Mouse (Mus musculus) forebrain, embryonic 16.5 days (tissue): ENCODE measurements around the gene Ankrd13d. TPM values are rescaled to one million over a fixed set of nuclear protein-coding genes. Genes with fewer than 3 reads are reported as not detected.

ENCODE experiments used
- ATAC-seq: fragments of 200-750 bp; cut with Nextera tagmentation; 2 replicates; pipeline ENCODE4 v1.8.0; 2017; ENCODE audit warnings: mild to moderate bottlenecking, moderate library complexity
- H3K27ac ChIP-seq: fragments of 300-500 bp; sonication (generic); 2 replicates; pipeline ENCODE4 v1.5.1; 2014; ENCODE audit warnings: low read length, control low read depth
- H3K27me3 ChIP-seq: fragments of 300-500 bp; sonication (generic); replicated peaks from 2 replicates; pipeline ENCODE4 v1.6.1; 2014; ENCODE audit warnings: low read length; ENCODE audit not compliant: control insufficient read depth, insufficient read depth
- H3K36me3 ChIP-seq: fragments of 300-500 bp; sonication (generic); 2 replicates; pipeline ENCODE4 v1.6.1; 2014; ENCODE audit not compliant: control insufficient read depth, insufficient read depth
- H3K4me1 ChIP-seq: fragments of 300-500 bp; sonication (generic); replicated peaks from 2 replicates; pipeline ENCODE4 v1.6.1; 2014; ENCODE audit warnings: low read length; ENCODE audit not compliant: control insufficient read depth, insufficient read depth
- H3K4me2 ChIP-seq: fragments of 300-500 bp; sonication (generic); 2 replicates; pipeline ENCODE4 v1.6.1; 2014; ENCODE audit warnings: mild to moderate bottlenecking, low read length, control low read depth
- H3K4me3 ChIP-seq: fragments of 300-500 bp; sonication (generic); replicated peaks from 2 replicates; pipeline ENCODE4 v1.5.1; 2014; ENCODE audit warnings: mild to moderate bottlenecking, low read length, control low read depth
- H3K9ac ChIP-seq: fragments of 300-500 bp; sonication (generic); replicated peaks from 2 replicates; pipeline ENCODE4 v1.6.1; 2014; ENCODE audit warnings: low read depth, low read length, control low read depth
- H3K9me3 ChIP-seq: fragments of 300-500 bp; sonication (generic); 2 replicates; pipeline ENCODE4 v1.6.1; 2016; ENCODE audit warnings: low read length; ENCODE audit not compliant: control insufficient read depth
- WGBS: fragments of 180-500 bp; shearing (Covaris S2); extraction: QIAGEN DNeasy Blood & Tissue Kit; methylation state at CpG from one replicate; pipeline ENCODE4 v1.1.7; 2014; 5-methylcytosine and 5-hydroxymethylcytosine counted together
- polyA plus RNA-seq: library from polyadenylated mRNA; unstranded; fragments of >200 nt; fragmentation: Nextera tagmentation; extraction: Ambion mirVana; gene quantifications from 2 replicates; pipeline ENCODE4 v1.2.1, GENCODE M21; 2015

Gene Ankrd13d
- polyA plus RNA-seq, 1 experiment from 2014 or later: 38.6 TPM

GRCm38 (mm10) chr19:4303640-4303995 lies 20.7 kb upstream of the Ankrd13d start:
- no peak overlapping the region for H3K27ac ChIP-seq
- ATAC-seq: no peak
- H3K27me3 ChIP-seq: no peaks in the 10 kb centered on the region
- H3K4me2 ChIP-seq: no peak overlapping the region
- H3K9me3 ChIP-seq: no peaks in the 10 kb centered on the region
- WGBS: 84% methylated on average over 5 of the region's 5 CpGs
- H3K4me1 ChIP-seq: peaks cover 63% of the 10 kb centered on the region
- H3K4me3 ChIP-seq: no peak overlapping the region
- H3K36me3 ChIP-seq: no peaks in the 10 kb centered on the region
- H3K9ac ChIP-seq: no peak overlapping the region

DNA sequence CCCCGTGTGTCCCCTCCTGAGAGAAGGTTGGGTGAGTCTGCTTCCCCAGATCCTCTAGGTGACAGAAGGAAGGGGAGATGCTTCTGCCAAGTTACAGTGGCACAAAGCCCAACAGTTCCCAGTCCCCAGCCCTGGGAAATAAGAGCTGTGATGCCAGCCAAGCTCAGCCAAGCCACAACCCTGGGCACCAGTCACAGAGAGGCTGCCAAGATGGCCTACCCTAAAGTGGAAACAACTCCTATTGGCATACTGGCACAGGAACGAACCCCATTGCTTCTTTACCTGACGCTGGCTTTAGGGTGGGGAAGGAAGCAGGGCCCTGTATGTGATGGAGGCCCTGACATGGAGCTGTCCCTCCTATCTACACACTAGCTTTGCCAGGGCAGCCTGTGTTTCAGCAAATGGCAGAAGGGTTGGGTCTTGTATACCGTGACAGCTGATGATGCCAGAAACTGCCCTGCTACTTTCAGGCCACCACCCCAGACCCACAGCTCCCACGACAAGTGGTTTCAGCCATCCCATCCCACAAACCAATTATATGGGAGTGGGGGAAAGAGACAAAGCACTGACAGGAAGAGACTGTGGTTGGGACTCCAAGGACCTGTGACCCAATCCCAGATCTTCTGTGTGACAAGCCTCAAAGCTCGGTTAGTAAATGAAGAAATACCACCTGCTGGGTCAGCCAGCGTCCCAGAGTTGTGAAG lies 20.2 kb upstream of the Ankrd13d start:
- 60% methylated on average over 7 of the region's 7 CpGs for WGBS
- Histone ChIP-seq H3K9ac (no peak overlapping the region), H3K36me3 (no peaks in the 10 kb centered on the region), H3K27me3 (no peaks in the 10 kb centered on the region), H3K4me3 (no peak overlapping the region), H3K9me3 (no peaks in the 10 kb centered on the region), H3K27ac (no peak overlapping the region; the same call in 1 of the 2 replicates), H3K4me1 (peaks cover 63% of the 10 kb centered on the region), H3K4me2 (0 out of 2 replicates have a peak overlapping the region, but pooled peaks have one; percentile 9)
- ATAC-seq: 0 out of 2 replicates have a peak, but pooled peaks have one; percentile 5

GRCm38 (mm10) chr19:4301735-4302651 lies 19.1 kb upstream of the Ankrd13d start:
- H3K9me3 ChIP-seq: no peaks in the 10 kb centered on the region
- no peaks in the 10 kb centered on the region for H3K27me3 ChIP-seq
- ATAC-seq: no peak
- peaks cover 62% of the 10 kb centered on the region for H3K4me1 ChIP-seq
- WGBS: 39% methylated on average over 21 of the region's 21 CpGs
- no peak overlapping the region for H3K4me3 ChIP-seq
- H3K9ac ChIP-seq: 0 out of 2 replicates have a peak overlapping the region, but pooled peaks have one; percentile 12
- H3K36me3 ChIP-seq: no peaks in the 10 kb centered on the region
- H3K4me2 ChIP-seq: peak overlapping the region; percentile 8
- H3K27ac ChIP-seq: peak overlapping the region; percentile 38; the same call in 1 of the 2 replicates

DNA sequence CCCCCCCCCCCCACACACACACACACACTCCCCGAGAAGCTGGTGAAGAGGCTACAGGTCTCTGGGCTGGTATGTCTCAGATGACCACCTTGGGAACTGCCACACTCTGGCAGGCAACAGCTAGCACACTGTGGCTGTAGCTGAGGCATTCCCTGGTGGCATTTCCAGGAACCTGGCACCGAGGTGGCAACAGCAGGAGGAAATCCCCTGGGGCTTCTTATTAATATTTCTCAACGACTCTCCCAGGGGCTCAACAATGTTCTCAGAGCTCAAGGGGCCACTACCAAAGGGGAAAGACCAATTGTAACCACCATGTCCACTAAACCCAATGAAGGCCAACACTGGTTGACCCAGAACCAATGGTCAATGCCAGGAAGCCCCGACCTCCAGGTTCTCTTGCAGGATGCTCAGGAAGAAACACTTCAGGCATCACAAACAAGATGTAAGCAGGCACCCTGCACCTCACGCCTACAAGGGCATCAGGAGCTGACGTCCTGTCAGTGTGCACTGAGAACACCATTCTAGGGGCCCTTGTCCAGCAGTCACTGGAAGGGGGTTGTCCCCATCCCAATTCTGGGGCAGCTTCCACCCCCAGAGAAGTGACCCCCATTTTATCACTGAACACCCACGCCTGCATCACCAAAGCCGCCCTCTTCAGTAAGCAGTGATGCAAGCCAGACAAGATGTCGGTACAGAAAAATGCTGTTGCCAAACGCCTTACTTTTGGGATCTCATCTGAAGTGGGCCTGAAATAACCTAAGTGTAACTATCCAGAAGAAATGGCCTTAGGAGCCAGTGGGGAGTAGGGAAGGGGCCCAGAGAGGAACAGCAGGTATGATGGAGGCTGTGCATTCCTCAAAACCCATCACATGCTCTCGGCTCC lies 18.2 kb upstream of the Ankrd13d start:
- Histone ChIP-seq H3K4me1 (peaks cover 55% of the 10 kb centered on the region), H3K27me3 (no peaks in the 10 kb centered on the region), H3K4me3 (no peak overlapping the region), H3K36me3 (no peaks in the 10 kb centered on the region), H3K4me2 (no peak overlapping the region), H3K9ac (no peak overlapping the region), H3K27ac (peak overlapping the region; percentile 38; the same call in 1 of the 2 replicates), H3K9me3 (no peaks in the 10 kb centered on the region)
- ATAC-seq: no peak
- 71% methylated on average over 11 of the region's 11 CpGs for WGBS

DNA sequence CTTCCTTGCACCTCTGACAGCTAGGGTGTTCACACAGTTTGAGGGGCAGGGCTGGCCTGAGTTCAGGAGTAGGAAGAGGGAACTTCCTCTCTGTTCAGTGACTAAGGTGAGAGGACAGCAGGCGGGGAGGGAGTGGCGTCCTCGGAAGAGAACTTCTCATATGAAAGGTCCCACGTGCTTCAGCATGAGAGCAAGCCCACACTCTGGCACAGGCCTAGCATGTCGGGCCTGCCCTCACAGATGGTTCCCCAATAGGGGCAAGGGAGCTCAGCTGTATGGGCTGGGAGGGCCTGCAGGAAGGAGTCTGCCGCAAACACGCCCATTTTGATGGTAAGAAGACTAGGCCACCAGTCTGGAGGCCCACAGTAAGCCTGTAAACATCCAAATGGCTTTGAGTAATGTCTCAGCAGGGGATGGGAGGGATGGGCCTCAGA lies 17.4 kb upstream of the Ankrd13d start:
- WGBS: 47% methylated on average over 7 of the region's 7 CpGs
- ATAC-seq: no peak
- H3K4me1 ChIP-seq: peaks cover 54% of the 10 kb centered on the region

DNA sequence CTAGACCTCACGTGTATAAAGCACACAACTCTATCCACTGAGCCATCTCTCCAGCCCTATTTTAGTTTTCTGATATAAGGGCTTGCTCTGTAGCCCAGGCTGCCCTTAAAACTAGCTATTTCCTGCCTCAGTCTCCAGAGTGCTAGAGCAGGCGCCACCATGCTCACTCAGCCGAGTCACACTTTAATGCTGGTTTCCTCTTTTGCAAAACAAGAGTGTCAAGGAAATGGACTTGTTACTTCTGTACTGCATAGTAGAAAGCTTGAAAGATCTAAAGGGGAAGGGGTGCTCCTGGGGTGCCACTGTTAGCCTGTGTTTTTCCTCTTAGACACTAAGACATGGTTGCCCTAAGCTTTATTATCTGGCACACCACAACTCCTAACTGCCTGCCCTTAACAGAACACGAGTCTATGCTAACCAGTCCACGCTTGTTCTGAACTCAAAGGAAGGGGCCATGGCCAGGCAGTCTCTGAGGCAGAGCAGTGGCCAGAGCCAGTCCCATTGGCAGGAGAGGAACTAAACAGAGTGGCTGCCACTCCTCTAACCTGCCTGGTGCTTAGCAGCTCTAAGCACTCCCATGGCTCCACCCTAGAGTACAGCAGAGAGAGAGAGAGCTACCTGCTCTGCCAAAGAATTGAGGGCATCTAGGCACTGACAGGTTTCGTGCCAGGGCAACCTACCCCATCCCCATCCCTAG lies 16.8 kb upstream of the Ankrd13d start:
- Histone ChIP-seq H3K4me3 (no peak overlapping the region), H3K9me3 (no peaks in the 10 kb centered on the region), H3K27me3 (no peaks in the 10 kb centered on the region), H3K4me1 (peaks cover 48% of the 10 kb centered on the region), H3K9ac (no peak overlapping the region), H3K27ac (no peak overlapping the region), H3K4me2 (no peak overlapping the region), H3K36me3 (no peaks in the 10 kb centered on the region)
- 81% methylated on average over 6 of the region's 6 CpGs for WGBS
- ATAC-seq: no peak

More for the DNA sequence above, 17.4 kb upstream of the Ankrd13d start:
- H3K27ac ChIP-seq: no peak overlapping the region
- H3K4me3 ChIP-seq: no peak overlapping the region
- H3K4me2 ChIP-seq: no peak overlapping the region
- no peaks in the 10 kb centered on the region for H3K9me3 ChIP-seq
- no peak overlapping the region for H3K9ac ChIP-seq
- no peaks in the 10 kb centered on the region for H3K27me3 ChIP-seq
- H3K36me3 ChIP-seq: no peaks in the 10 kb centered on the region

DNA sequence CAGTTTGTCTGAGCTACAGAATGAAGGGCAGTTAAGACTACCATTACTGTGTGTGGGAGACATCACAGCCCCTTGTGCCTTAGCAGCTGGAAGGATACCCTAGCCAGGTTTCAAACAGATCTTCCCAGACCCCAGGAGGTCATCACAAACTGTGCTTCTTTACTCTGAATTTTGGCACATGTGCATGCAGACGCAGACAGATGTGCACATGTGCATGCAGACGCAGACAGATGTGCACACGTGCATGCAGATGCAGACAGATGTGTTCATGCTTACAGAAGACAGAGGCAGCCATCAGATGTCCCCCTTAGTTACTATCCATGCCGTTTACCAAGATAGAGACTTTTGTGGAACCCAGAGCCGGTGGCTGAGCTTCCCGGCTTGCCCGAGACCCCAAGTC lies 16.2 kb upstream of the Ankrd13d start:
- no peak overlapping the region for H3K27ac ChIP-seq
- no peaks in the 10 kb centered on the region for H3K27me3 ChIP-seq
- H3K4me1 ChIP-seq: peaks cover 42% of the 10 kb centered on the region
- no peaks in the 10 kb centered on the region for H3K36me3 ChIP-seq
- no peak for ATAC-seq
- WGBS: 92% methylated on average over 7 of the region's 7 CpGs
- no peak overlapping the region for H3K9ac ChIP-seq
- H3K4me2 ChIP-seq: no peak overlapping the region
- H3K9me3 ChIP-seq: no peaks in the 10 kb centered on the region
- no peak overlapping the region for H3K4me3 ChIP-seq

GRCm38 (mm10) chr19:4298322-4299121 lies 15.6 kb upstream of the Ankrd13d start:
- no peak overlapping the region for H3K27ac ChIP-seq
- H3K27me3 ChIP-seq: no peaks in the 10 kb centered on the region
- ATAC-seq: no peak
- peaks cover 36% of the 10 kb centered on the region for H3K4me1 ChIP-seq
- no peak overlapping the region for H3K9ac ChIP-seq
- WGBS: 92% methylated on average over 17 of the region's 17 CpGs
- no peak overlapping the region for H3K4me2 ChIP-seq
- no peaks in the 10 kb centered on the region for H3K36me3 ChIP-seq
- no peak overlapping the region for H3K4me3 ChIP-seq
- no peaks in the 10 kb centered on the region for H3K9me3 ChIP-seq
